Mouse (Mus musculus) liver, postnatal 0 days (tissue): ENCODE data around the gene Rps4x.

ENCODE experiments used
- CTCF ChIP-seq: sonication (generic); IDR thresholded peaks from 2 replicates; pipeline ENCODE4 v1.5.1; 2016; ENCODE audit warnings: antibody characterized with exemption, low read depth
- EP300 ChIP-seq: IDR thresholded peaks from 2 replicates; pipeline ENCODE4 v1.6.1; 2016; ENCODE audit warnings: antibody characterized with exemption, low read depth, mild to moderate bottlenecking

GRCm38 (mm10) chrX:102166986-102167385 is 22.2 kb downstream of the Rps4x start:
- TF ChIP-seq EP300, result no peak
- TF ChIP-seq CTCF, result no peak
